Mouse (Mus musculus): Measurements from ENCODE around the gene Slc34a3. TPM values are rescaled to one million over a fixed set of nuclear protein-coding genes. Genes with fewer than 3 reads are reported as not detected.

Gene Slc34a3
- polyA plus RNA-seq, 1 experiment from 2014 or later, result 0.26 TPM

GRCm38 (mm10) chr2:25184496-25184895, 49.7 kb downstream of the Slc34a3 start:
- 95% methylated on average over 7 of the region's 7 CpGs for WGBS
- no peak overlapping the region for H3K9ac ChIP-seq (ENCODE audit: low read length)
- H3K36me3 ChIP-seq (ENCODE audit: control insufficient read depth, insufficient read depth, low read length), result no peaks in the 10 kb centered on the region
- no peak for ATAC-seq (replicated peaks; ENCODE audit: low FRiP score, low TSS enrichment, low read depth)
- H3K4me1 ChIP-seq (replicated peaks; ENCODE audit: control insufficient read depth, insufficient read depth, low read length), result peaks cover 19% of the 10 kb centered on the region; the same call in 1 of the 2 replicates
- H3K27ac ChIP-seq (ENCODE audit: low read depth), result no peak overlapping the region
- peaks cover 59% of the 10 kb centered on the region for H3K27me3 ChIP-seq (replicated peaks; ENCODE audit: control insufficient read depth, insufficient read depth, low read length)
- H3K4me3 ChIP-seq (ENCODE audit: low read depth, low read length), result no peak overlapping the region
- no peak overlapping the region for H3K4me2 ChIP-seq (ENCODE audit: low read length)
- no peak for DNase-seq (ENCODE audit: low spot score)
- H3K9me3 ChIP-seq (ENCODE audit: control insufficient read depth, low read length), result no peaks in the 10 kb centered on the region

GRCm38 (mm10) chr2:25183336-25183735, 50.8 kb downstream of the Slc34a3 start:
- H3K4me2 ChIP-seq (ENCODE audit: low read length), result no peak overlapping the region

DNA sequence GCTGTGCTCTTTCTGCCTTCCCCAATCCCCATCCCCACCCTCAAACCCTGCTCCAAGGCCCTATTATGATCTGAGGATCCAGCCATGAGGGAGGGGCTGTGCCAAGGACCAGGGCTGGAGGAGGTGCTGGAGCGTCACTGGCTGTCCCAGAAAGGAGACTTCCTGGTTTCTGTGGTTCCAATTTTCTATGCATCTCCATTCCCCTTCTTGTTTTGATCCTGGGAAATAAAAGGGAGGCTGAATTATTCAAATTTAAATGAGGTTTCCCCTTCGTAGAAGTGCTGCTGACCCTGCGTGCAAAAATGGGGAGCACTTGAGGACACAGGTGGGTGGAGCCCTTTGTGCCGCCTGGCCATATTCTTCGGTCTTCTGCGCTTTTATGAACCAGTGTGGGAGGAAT, 51.5 kb downstream of the Slc34a3 start:
- no peaks in the 10 kb centered on the region for H3K9me3 ChIP-seq (ENCODE audit: control insufficient read depth, low read length)
- WGBS, result 34% methylated on average over 6 of the region's 6 CpGs
- no peak overlapping the region for H3K9ac ChIP-seq (ENCODE audit: low read length)
- H3K4me1 ChIP-seq (replicated peaks; ENCODE audit: control insufficient read depth, insufficient read depth, low read length), result peaks cover 23% of the 10 kb centered on the region
- H3K4me3 ChIP-seq (ENCODE audit: low read depth, low read length), result peak overlapping the region; percentile 54
- ATAC-seq (replicated peaks; ENCODE audit: low FRiP score, low TSS enrichment, low read depth) (no peak), DNase-seq (ENCODE audit: low spot score) (no peak)
- H3K4me2 ChIP-seq (ENCODE audit: low read length), result peak overlapping the region; percentile 74
- H3K27me3 ChIP-seq (replicated peaks; ENCODE audit: control insufficient read depth, insufficient read depth, low read length), result peaks cover 77% of the 10 kb centered on the region
- H3K27ac ChIP-seq (ENCODE audit: low read depth), result no peak overlapping the region
- H3K36me3 ChIP-seq (ENCODE audit: control insufficient read depth, insufficient read depth, low read length), result no peaks in the 10 kb centered on the region

More at GRCm38 (mm10) chr2:25183336-25183735, 50.8 kb downstream of the Slc34a3 start:
- H3K36me3 ChIP-seq (ENCODE audit: control insufficient read depth, insufficient read depth, low read length), result no peaks in the 10 kb centered on the region
- no peak overlapping the region for H3K4me3 ChIP-seq (ENCODE audit: low read depth, low read length)
- peaks cover 70% of the 10 kb centered on the region for H3K27me3 ChIP-seq (replicated peaks; ENCODE audit: control insufficient read depth, insufficient read depth, low read length)
- H3K9ac ChIP-seq (ENCODE audit: low read length), result no peak overlapping the region
- ATAC-seq (replicated peaks; ENCODE audit: low FRiP score, low TSS enrichment, low read depth), result no peak
- no peak for DNase-seq (ENCODE audit: low spot score)
- 67% methylated on average over 2 of the region's 2 CpGs for WGBS
- no peaks in the 10 kb centered on the region for H3K9me3 ChIP-seq (ENCODE audit: control insufficient read depth, low read length)
- peaks cover 19% of the 10 kb centered on the region; the same call in 1 of the 2 replicates for H3K4me1 ChIP-seq (replicated peaks; ENCODE audit: control insufficient read depth, insufficient read depth, low read length)
- no peak overlapping the region for H3K27ac ChIP-seq (ENCODE audit: low read depth)

- Histone ChIP-seq H3K4me1 (replicated peaks; ENCODE audit: control insufficient read depth, insufficient read depth, low read length) (peaks cover 29% of the 10 kb centered on the region), H3K4me3 (ENCODE audit: low read depth, low read length) (peak overlapping the region; percentile 54), H3K36me3 (ENCODE audit: control insufficient read depth, insufficient read depth, low read length) (no peaks in the 10 kb centered on the region), H3K4me2 (ENCODE audit: low read length) (peak overlapping the region; percentile 74), H3K9ac (ENCODE audit: low read length) (peak overlapping the region; percentile 25), H3K9me3 (ENCODE audit: control insufficient read depth, low read length) (no peaks in the 10 kb centered on the region), H3K27me3 (replicated peaks; ENCODE audit: control insufficient read depth, insufficient read depth, low read length) (peaks cover 80% of the 10 kb centered on the region), H3K27ac (ENCODE audit: low read depth) (no peak overlapping the region)
- ATAC-seq (replicated peaks; ENCODE audit: low FRiP score, low TSS enrichment, low read depth), result no peak
- no peak for DNase-seq (ENCODE audit: low spot score)
- 2% methylated on average over 17 of the region's 17 CpGs for WGBS
Observed at GRCm38 (mm10) chr2:25181891-25182397, 52.2 kb downstream of the Slc34a3 start.

DNA sequence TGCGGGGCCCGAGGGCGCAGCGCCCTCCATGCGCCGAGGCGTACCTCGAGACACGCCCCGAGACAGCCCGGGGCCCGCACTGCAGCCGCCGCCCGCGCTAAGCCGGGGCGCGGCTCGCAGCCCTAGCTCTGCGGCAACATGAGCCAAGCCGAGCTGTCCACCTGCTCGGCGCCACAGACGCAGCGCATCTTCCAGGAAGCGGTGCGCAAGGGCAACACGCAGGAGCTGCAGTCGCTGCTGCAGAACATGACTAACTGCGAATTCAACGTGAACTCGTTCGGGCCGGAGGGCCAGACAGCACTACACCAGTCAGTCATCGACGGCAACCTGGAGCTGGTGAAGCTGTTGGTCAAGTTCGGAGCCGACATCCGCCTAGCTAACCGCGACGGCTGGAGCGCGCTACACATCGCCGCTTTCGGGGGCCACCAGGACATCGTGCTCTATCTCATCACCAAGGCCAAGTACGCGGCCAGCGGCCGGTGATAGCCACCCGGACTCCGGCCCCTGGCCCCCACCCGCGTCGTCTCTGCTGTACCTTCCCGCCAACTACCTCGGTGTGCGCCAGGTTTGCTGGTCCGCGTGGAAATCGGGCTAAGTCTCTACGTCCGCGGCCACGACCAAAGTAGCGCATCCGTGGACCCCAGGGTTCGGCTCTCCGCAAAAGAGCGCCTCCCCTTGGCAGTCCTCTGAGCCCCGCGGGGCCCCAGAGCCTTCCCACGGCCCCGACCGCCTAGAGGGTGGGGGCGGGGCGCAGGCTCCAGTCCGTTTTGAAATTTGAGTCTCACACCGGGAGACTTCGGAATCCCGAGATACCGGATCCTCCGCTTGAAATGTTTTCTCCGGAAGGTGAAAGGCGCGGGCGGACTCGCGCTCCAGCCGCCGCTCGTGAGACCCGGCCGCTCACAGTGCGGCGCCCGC, 52.9 kb downstream of the Slc34a3 start:
- Histone ChIP-seq H3K4me3 (ENCODE audit: low read depth, low read length) (peak overlapping the region; percentile 54), H3K9ac (ENCODE audit: low read length) (peak overlapping the region; percentile 25), H3K4me2 (ENCODE audit: low read length) (peak overlapping the region; percentile 74), H3K9me3 (ENCODE audit: control insufficient read depth, low read length) (no peaks in the 10 kb centered on the region), H3K27ac (ENCODE audit: low read depth) (peak overlapping the region; percentile 47; the same call in 1 of the 2 replicates), H3K27me3 (replicated peaks; ENCODE audit: control insufficient read depth, insufficient read depth, low read length) (peaks cover 84% of the 10 kb centered on the region), H3K36me3 (ENCODE audit: control insufficient read depth, insufficient read depth, low read length) (no peaks in the 10 kb centered on the region), H3K4me1 (replicated peaks; ENCODE audit: control insufficient read depth, insufficient read depth, low read length) (peaks cover 30% of the 10 kb centered on the region)
- ATAC-seq (replicated peaks; ENCODE audit: low FRiP score, low TSS enrichment, low read depth) (peak; percentile 37), DNase-seq (ENCODE audit: low spot score) (peak; percentile 82)
- WGBS, result under 1% methylated on average over 97 of the region's 100 CpGs

- H3K36me3 ChIP-seq (ENCODE audit: control insufficient read depth, insufficient read depth, low read length), result no peaks in the 10 kb centered on the region
- H3K27me3 ChIP-seq (replicated peaks; ENCODE audit: control insufficient read depth, insufficient read depth, low read length), result peaks cover 89% of the 10 kb centered on the region
- ATAC-seq (replicated peaks; ENCODE audit: low FRiP score, low TSS enrichment, low read depth), result peak; percentile 86
- DNase-seq (ENCODE audit: low spot score), result peak; percentile 92
- H3K4me1 ChIP-seq (replicated peaks; ENCODE audit: control insufficient read depth, insufficient read depth, low read length), result peaks cover 27% of the 10 kb centered on the region
- peak within 1 kb of the TSS; percentile 74 for H3K4me2 ChIP-seq (ENCODE audit: low read length)
- peak within 1 kb of the TSS; percentile 47; the same call in 1 of the 2 replicates for H3K27ac ChIP-seq (ENCODE audit: low read depth)
- peak within 1 kb of the TSS; percentile 25 for H3K9ac ChIP-seq (ENCODE audit: low read length)
- H3K4me3 ChIP-seq (ENCODE audit: low read depth, low read length), result peak within 1 kb of the TSS; percentile 54
- WGBS, result under 1% methylated on average over 35 of the region's 35 CpGs
- H3K9me3 ChIP-seq (ENCODE audit: control insufficient read depth, low read length), result no peaks in the 10 kb centered on the region
Observed at GRCm38 (mm10) chr2:25180478-25180903, 53.7 kb downstream of the Slc34a3 start, which contains the start of gene Nrarp. Nrarp (plus strand) TSS chr2:25180758.

- no peak for ATAC-seq (replicated peaks; ENCODE audit: low FRiP score, low TSS enrichment, low read depth)
Observed at GRCm38 (mm10) chr2:25179566-25180217, 54.5 kb downstream of the Slc34a3 start.

More at GRCm38 (mm10) chr2:25179566-25180217, 54.5 kb downstream of the Slc34a3 start:
- no peak overlapping the region for H3K9ac ChIP-seq (ENCODE audit: low read length)
- H3K4me1 ChIP-seq (replicated peaks; ENCODE audit: control insufficient read depth, insufficient read depth, low read length), result peaks cover 24% of the 10 kb centered on the region
- H3K9me3 ChIP-seq (ENCODE audit: control insufficient read depth, low read length), result no peaks in the 10 kb centered on the region
- 31% methylated on average over 15 of the region's 15 CpGs for WGBS
- peaks cover 82% of the 10 kb centered on the region for H3K27me3 ChIP-seq (replicated peaks; ENCODE audit: control insufficient read depth, insufficient read depth, low read length)
- no peak for DNase-seq (ENCODE audit: low spot score)
- H3K36me3 ChIP-seq (ENCODE audit: control insufficient read depth, insufficient read depth, low read length), result no peaks in the 10 kb centered on the region
- no peak overlapping the region for H3K27ac ChIP-seq (ENCODE audit: low read depth)
- H3K4me2 ChIP-seq (ENCODE audit: low read length), result peak overlapping the region; percentile 74
- no peak overlapping the region for H3K4me3 ChIP-seq (ENCODE audit: low read depth, low read length)

Data from intestine, embryonic 14.5 days (tissue).